Comparison of ENCODE assay signal across 8 mouse cellular contexts in genomic region chr8:105518436-105519313, GRCm38 (mm10). TPM values are rescaled to one million over a fixed set of nuclear protein-coding genes. Genes with fewer than 3 reads are reported as not detected.
DNase-seq lines count a peak whose midpoint lies in the region; ATAC-seq and TF ChIP-seq lines count a peak whose summit lies in the region.

Hsd11b2 (plus strand) TSS chr8:105518755.

- H3K9ac ChIP-seq in heart, embryonic 15.5 days: peak within 1 kb of the TSS; percentile 45
- peak within 1 kb of the TSS; percentile 54 for H3K9ac ChIP-seq in lung, embryonic 15.5 days
- peak within 1 kb of the TSS; percentile 53 for H3K9ac ChIP-seq in neural tube, embryonic 15.5 days (replicated peaks)

- no peak for ATAC-seq in G1E (ENCODE audit: extremely low read depth, insufficient number of reproducible peaks, low FRiP score, poor library complexity, severe bottlenecking)
- ATAC-seq in heart, embryonic 15.5 days (replicated peaks; ENCODE audit: insufficient number of reproducible peaks, insufficient read depth, low FRiP score, low read depth): peak; percentile 24; the same call in 1 of the 2 replicates
- ATAC-seq in lung, embryonic 15.5 days (ENCODE audit: borderline replicate concordance, extremely low read depth, low FRiP score, low TSS enrichment): peak; percentile 53; the same call in 1 of the 2 replicates
- peak; percentile 51 for ATAC-seq in neural tube, embryonic 15.5 days (ENCODE audit: low FRiP score)

- peak within 1 kb of the TSS; percentile 92 for H3K27ac ChIP-seq in embryonic facial prominence, embryonic 10.5 days (replicated peaks)
- H3K27ac ChIP-seq in heart, embryonic 15.5 days: no peak within 1 kb of the TSS
- peak within 1 kb of the TSS; percentile 71 for H3K27ac ChIP-seq in lung, embryonic 15.5 days
- 0 out of 2 replicates have a peak within 1 kb of the TSS, but pooled peaks have one; percentile 23 for H3K27ac ChIP-seq in neural tube, embryonic 15.5 days (replicated peaks)

- peaks cover 30% of the 10 kb centered on the region for H3K36me3 ChIP-seq in G1E (replicated peaks)
- peaks cover 19% of the 10 kb centered on the region for H3K36me3 ChIP-seq in embryonic facial prominence, embryonic 10.5 days (replicated peaks)
- no peaks in the 10 kb centered on the region for H3K36me3 ChIP-seq in heart, embryonic 15.5 days
- H3K36me3 ChIP-seq in lung, embryonic 15.5 days: no peaks in the 10 kb centered on the region; the same call in 1 of the 2 replicates
- H3K36me3 ChIP-seq in neural tube, embryonic 15.5 days: peaks cover 8% of the 10 kb centered on the region

- TF ChIP-seq CTCF in G1E (IDR thresholded peaks at IDR 0.05; ENCODE audit: low read depth, low read length): no peak

- H3K9me3 ChIP-seq in G1E (replicated peaks): no peaks in the 10 kb centered on the region
- H3K9me3 ChIP-seq in embryonic facial prominence, embryonic 10.5 days: no peaks in the 10 kb centered on the region
- H3K9me3 ChIP-seq in heart, embryonic 15.5 days (replicated peaks): no peaks in the 10 kb centered on the region
- H3K9me3 ChIP-seq in lung, embryonic 15.5 days: no peaks in the 10 kb centered on the region
- H3K9me3 ChIP-seq in neural tube, embryonic 15.5 days (replicated peaks): no peaks in the 10 kb centered on the region

- WGBS in embryonic facial prominence, embryonic 10.5 days: under 1% methylated on average over 68 of the region's 68 CpGs
- WGBS in heart, embryonic 15.5 days: under 1% methylated on average over 65 of the region's 68 CpGs
- WGBS in lung, embryonic 15.5 days: under 1% methylated on average over 59 of the region's 68 CpGs
- WGBS in neural tube, embryonic 15.5 days: under 1% methylated on average over 59 of the region's 68 CpGs

- peak within 1 kb of the TSS; percentile 97 for H3K4me2 ChIP-seq in heart, embryonic 15.5 days
- peak within 1 kb of the TSS; percentile 99 for H3K4me2 ChIP-seq in lung, embryonic 15.5 days
- H3K4me2 ChIP-seq in neural tube, embryonic 15.5 days: peak within 1 kb of the TSS; percentile 97

- peaks cover 30% of the 10 kb centered on the region for H3K4me1 ChIP-seq in G1E (ENCODE audit: insufficient read depth, low read depth, low read length)
- H3K4me1 ChIP-seq in embryonic facial prominence, embryonic 10.5 days: peaks cover 79% of the 10 kb centered on the region
- H3K4me1 ChIP-seq in heart, embryonic 15.5 days (replicated peaks): peaks cover 31% of the 10 kb centered on the region
- H3K4me1 ChIP-seq in lung, embryonic 15.5 days: peaks cover 68% of the 10 kb centered on the region
- peaks cover 35% of the 10 kb centered on the region for H3K4me1 ChIP-seq in neural tube, embryonic 15.5 days

- peak; percentile 79 to 81 for DNase-seq in B cell, adult 2 months
- DNase-seq in G1E (ENCODE audit: low spot score) (peak; percentile 12), adipocyte (ENCODE audit: low spot score) (no peak)
- DNase-seq in embryonic facial prominence, embryonic 10.5 days (ENCODE audit: low spot score): peak; percentile 78
- DNase-seq in kidney, postnatal 10 days: peak; percentile 80

- peaks cover 49% of the 10 kb centered on the region for H3K27me3 ChIP-seq in G1E (ENCODE audit: insufficient read depth, low read length)
- H3K27me3 ChIP-seq in embryonic facial prominence, embryonic 10.5 days (replicated peaks; ENCODE audit: low read depth, poor library complexity, severe bottlenecking): peaks cover 68% of the 10 kb centered on the region
- H3K27me3 ChIP-seq in heart, embryonic 15.5 days: peaks cover 48% of the 10 kb centered on the region
- no peaks in the 10 kb centered on the region for H3K27me3 ChIP-seq in lung, embryonic 15.5 days
- peaks cover 22% of the 10 kb centered on the region for H3K27me3 ChIP-seq in neural tube, embryonic 15.5 days (replicated peaks)

- peak within 1 kb of the TSS; percentile 69 for H3K4me3 ChIP-seq in G1E (ENCODE audit: low read depth, low read length)
- peak within 1 kb of the TSS; percentile 84 for H3K4me3 ChIP-seq in embryonic facial prominence, embryonic 10.5 days
- peak within 1 kb of the TSS; percentile 51 for H3K4me3 ChIP-seq in heart, embryonic 15.5 days
- H3K4me3 ChIP-seq in lung, embryonic 15.5 days: peak within 1 kb of the TSS; percentile 55
- peak within 1 kb of the TSS; percentile 51 for H3K4me3 ChIP-seq in neural tube, embryonic 15.5 days (replicated peaks)

RNA-seq across cellular contexts. Expression of gene Hsd11b2, which starts in this region (rescaled TPM):
- total RNA-seq in G1E (2014; fragmentation: Nextera tagmentation): not detected in 2 replicates
- total RNA-seq in G1E (2017): not detected in 2 replicates
- polyA plus RNA-seq in G1E (2012): not detected in 2 replicates
- 18.8 and 22.2 TPM in 2 replicates for polyA plus RNA-seq in embryonic facial prominence, embryonic 10.5 days (2016; fragmentation: Nextera tagmentation; extraction: Ambion mirVana)
- polyA plus RNA-seq in heart, embryonic 15.5 days (2015; fragmentation: Nextera tagmentation; extraction: Ambion mirVana): 0.15 and 0.58 TPM in 2 replicates
- 2.6 and 2.8 TPM in 2 replicates for polyA plus RNA-seq in lung, embryonic 15.5 days (2015; fragmentation: Nextera tagmentation; extraction: Ambion mirVana)
- 1.0 and 1.1 TPM in 2 replicates for polyA plus RNA-seq in neural tube, embryonic 15.5 days (2015; fragmentation: Nextera tagmentation; extraction: Ambion mirVana)

Comparison
In these comparisons a context has a peak if more than half of its experiments do, and no peak if none do; other contexts are left out.
1. Peak in DNase-seq and H3K4me3 ChIP-seq in G1E; RNA of the gene not detected or under 1 TPM.
2. Peak in ATAC-seq, H3K4me3 ChIP-seq, H3K9ac ChIP-seq and H3K4me2 ChIP-seq in heart, embryonic 15.5 days; RNA of the gene not detected or under 1 TPM.